Mouse (Mus musculus) midbrain, embryonic 14.5 days (tissue): ENCODE measurements around the gene Sesn2. TPM values are rescaled to one million over a fixed set of nuclear protein-coding genes. Genes with fewer than 3 reads are reported as not detected.
A peak's percentile ranks its signal among the peaks of the same experiment; 100 is the strongest.

Experiments
- ATAC-seq: fragments of 200-750 bp; cut with Nextera tagmentation; 2 replicates; pipeline ENCODE4 v1.8.0; 2017; ENCODE audit warnings: moderate number of reproducible peaks, moderate library complexity; ENCODE audit not compliant: low FRiP score, low TSS enrichment
- DNase-seq: peaks from one replicate; pipeline ENCODE4 v3.0.0-alpha.2; 2015
- H3K27ac ChIP-seq: fragments of 300-500 bp; sonication (generic); replicated peaks from 2 replicates; pipeline ENCODE4 v1.5.1; 2014; ENCODE audit warnings: mild to moderate bottlenecking, low read depth, low read length, moderate library complexity
- H3K27me3 ChIP-seq: fragments of 300-500 bp; sonication (generic); 2 replicates; pipeline ENCODE4 v1.6.1; 2014; ENCODE audit warnings: low read length, control low read depth, mixed read lengths; ENCODE audit not compliant: control insufficient read depth, insufficient read depth
- H3K36me3 ChIP-seq: fragments of 300-500 bp; sonication (generic); 2 replicates; pipeline ENCODE4 v1.6.1; 2014; ENCODE audit warnings: low read length, control low read depth; ENCODE audit not compliant: control insufficient read depth, insufficient read depth
- H3K4me1 ChIP-seq: fragments of 300-500 bp; sonication (generic); 2 replicates; pipeline ENCODE4 v1.6.1; 2014; ENCODE audit warnings: mild to moderate bottlenecking, antibody characterized with exemption, low read length, control low read depth; ENCODE audit not compliant: control insufficient read depth, insufficient read depth
- H3K4me2 ChIP-seq: fragments of 300-500 bp; sonication (generic); 2 replicates; pipeline ENCODE4 v1.6.1; 2014; ENCODE audit warnings: mild to moderate bottlenecking, low read length, moderate library complexity
- H3K4me3 ChIP-seq: fragments of 300-500 bp; sonication (generic); replicated peaks from 2 replicates; pipeline ENCODE4 v1.5.1; 2014; ENCODE audit warnings: low read depth, low read length
- H3K9ac ChIP-seq: fragments of 300-500 bp; sonication (generic); replicated peaks from 2 replicates; pipeline ENCODE4 v1.6.1; 2014; ENCODE audit warnings: mild to moderate bottlenecking, low read length, moderate library complexity
- H3K9me3 ChIP-seq: fragments of 300-500 bp; sonication (generic); 2 replicates; pipeline ENCODE4 v1.6.1; 2016; ENCODE audit warnings: low read length, control low read depth, mixed read lengths; ENCODE audit not compliant: control insufficient read depth
- WGBS: fragments of 180-500 bp; shearing (Covaris S2); extraction: QIAGEN DNeasy Blood & Tissue Kit; methylation state at CpG from one replicate; pipeline ENCODE4 v1.1.7; 2014; 5-methylcytosine and 5-hydroxymethylcytosine counted together
- polyA plus RNA-seq: library from polyadenylated mRNA; unstranded; fragments of >200 nt; fragmentation: Nextera tagmentation; extraction: Ambion mirVana; gene quantifications from 2 replicates; pipeline ENCODE4 v1.2.1, GENCODE M21; 2014

The Sesn2 gene
- polyA plus RNA-seq, 1 experiment from 2014 or later = 4.7 TPM

- no peak overlapping the region for H3K9ac ChIP-seq
- DNase-seq (no peak), ATAC-seq (no peak)
- no peak overlapping the region for H3K4me2 ChIP-seq
- no peaks in the 10 kb centered on the region for H3K27me3 ChIP-seq
- H3K4me3 ChIP-seq = no peak overlapping the region
- 75% methylated on average over 6 of the region's 6 CpGs for WGBS
- H3K4me1 ChIP-seq = no peaks in the 10 kb centered on the region
- H3K27ac ChIP-seq = no peak overlapping the region
- no peaks in the 10 kb centered on the region for H3K9me3 ChIP-seq
- no peaks in the 10 kb centered on the region for H3K36me3 ChIP-seq
These were observed 4.1 kb downstream of the Sesn2 start for GRCm38 (mm10) chr4:132506250-132506649.

GRCm38 (mm10) chr4:132505800-132506199 is 4.5 kb downstream of the Sesn2 start:
- no peak for DNase-seq
- Histone ChIP-seq H3K4me3 (no peak overlapping the region), H3K36me3 (no peaks in the 10 kb centered on the region), H3K9me3 (no peaks in the 10 kb centered on the region), H3K4me1 (no peaks in the 10 kb centered on the region), H3K9ac (no peak overlapping the region), H3K4me2 (no peak overlapping the region), H3K27ac (no peak overlapping the region), H3K27me3 (no peaks in the 10 kb centered on the region)
- 26% methylated on average over 10 of the region's 10 CpGs for WGBS
- ATAC-seq = no peak

GRCm38 (mm10) chr4:132505034-132505738 is 5.1 kb downstream of the Sesn2 start:
- no peak overlapping the region for H3K4me3 ChIP-seq
- H3K36me3 ChIP-seq = no peaks in the 10 kb centered on the region
- no peaks in the 10 kb centered on the region for H3K9me3 ChIP-seq
- H3K27ac ChIP-seq = no peak overlapping the region
- no peak overlapping the region for H3K4me2 ChIP-seq
- DNase-seq (no peak), ATAC-seq (no peak)
- 60% methylated on average over 6 of the region's 6 CpGs for WGBS
- no peaks in the 10 kb centered on the region for H3K4me1 ChIP-seq
- H3K27me3 ChIP-seq = no peaks in the 10 kb centered on the region
- H3K9ac ChIP-seq = no peak overlapping the region

GRCm38 (mm10) chr4:132503344-132503743 is 7.0 kb downstream of the Sesn2 start:
- WGBS = 86% methylated on average over 11 of the region's 11 CpGs
- no peak for ATAC-seq

GRCm38 (mm10) chr4:132501639-132502038 is 8.7 kb downstream of the Sesn2 start:
- no peak for DNase-seq
- Histone ChIP-seq H3K36me3 (peaks cover 14% of the 10 kb centered on the region), H3K27me3 (no peaks in the 10 kb centered on the region), H3K9me3 (no peaks in the 10 kb centered on the region), H3K4me2 (no peak overlapping the region), H3K9ac (no peak overlapping the region), H3K27ac (no peak overlapping the region), H3K4me1 (no peaks in the 10 kb centered on the region), H3K4me3 (no peak overlapping the region)
- ATAC-seq = no peak
- 96% methylated on average over 6 of the region's 6 CpGs for WGBS

More at GRCm38 (mm10) chr4:132503344-132503743, 7.0 kb downstream of the Sesn2 start:
- H3K4me3 ChIP-seq = no peak overlapping the region
- no peak overlapping the region for H3K9ac ChIP-seq
- DNase-seq = no peak
- no peaks in the 10 kb centered on the region for H3K9me3 ChIP-seq
- no peak overlapping the region for H3K27ac ChIP-seq
- H3K4me2 ChIP-seq = no peak overlapping the region
- H3K27me3 ChIP-seq = no peaks in the 10 kb centered on the region
- H3K36me3 ChIP-seq = peaks cover 5% of the 10 kb centered on the region; the same call in 1 of the 2 replicates
- H3K4me1 ChIP-seq = no peaks in the 10 kb centered on the region

- ATAC-seq (no peak), DNase-seq (no peak)
- H3K36me3 ChIP-seq = peaks cover 26% of the 10 kb centered on the region
- H3K9me3 ChIP-seq = no peaks in the 10 kb centered on the region
- no peak overlapping the region for H3K4me2 ChIP-seq
- H3K4me3 ChIP-seq = no peak overlapping the region
- whole genome bisulfite sequencing = 94% methylated on average over 20 of the region's 20 CpGs
- H3K27ac ChIP-seq = no peak overlapping the region
- no peak overlapping the region for H3K9ac ChIP-seq
- H3K27me3 ChIP-seq = no peaks in the 10 kb centered on the region
- no peaks in the 10 kb centered on the region for H3K4me1 ChIP-seq
These were observed 15.9 kb downstream of the Sesn2 start for GRCm38 (mm10) chr4:132494271-132494918.

GRCm38 (mm10) chr4:132492178-132493060 is 17.9 kb downstream of the Sesn2 start:
- WGBS = 73% methylated on average over 10 of the region's 10 CpGs
- Histone ChIP-seq H3K4me2 (no peak overlapping the region), H3K9ac (no peak overlapping the region), H3K27me3 (no peaks in the 10 kb centered on the region), H3K9me3 (no peaks in the 10 kb centered on the region), H3K36me3 (peaks cover 15% of the 10 kb centered on the region), H3K4me1 (no peaks in the 10 kb centered on the region), H3K4me3 (no peak overlapping the region), H3K27ac (no peak overlapping the region)
- DNase-seq (peak; percentile 65), ATAC-seq (no peak)

GRCm38 (mm10) chr4:132491748-132492147 is 18.6 kb downstream of the Sesn2 start:
- H3K4me1 ChIP-seq = no peaks in the 10 kb centered on the region
- no peak overlapping the region for H3K27ac ChIP-seq
- H3K36me3 ChIP-seq = peaks cover 13% of the 10 kb centered on the region; the same call in 1 of the 2 replicates
- H3K4me2 ChIP-seq = no peak overlapping the region
- H3K4me3 ChIP-seq = no peak overlapping the region
- no peak overlapping the region for H3K9ac ChIP-seq
- WGBS = 90% methylated on average over 6 of the region's 6 CpGs
- H3K27me3 ChIP-seq = no peaks in the 10 kb centered on the region
- ATAC-seq = no peak
- H3K9me3 ChIP-seq = no peaks in the 10 kb centered on the region
- no peak for DNase-seq
